Mouse (Mus musculus) lung, postnatal 0 days (tissue): ENCODE results near the gene Olfr920. TPM values are rescaled to one million over a fixed set of nuclear protein-coding genes. Genes with fewer than 3 reads are reported as not detected.

Source experiments
- ATAC-seq: fragments of 200-750 bp; cut with Nextera tagmentation; 2 replicates; pipeline ENCODE4 v1.8.0; 2017; ENCODE audit warnings: moderate library complexity
- DNase-seq: peaks from one replicate; pipeline ENCODE4 v3.0.0-alpha.2; 2016; ENCODE audit warnings: low spot score
- H3K27ac ChIP-seq: fragments of 300-500 bp; sonication (generic); 2 replicates; pipeline ENCODE4 v1.5.1; 2014; ENCODE audit warnings: antibody characterized with exemption, mild to moderate bottlenecking, low read length, mixed read lengths
- H3K27me3 ChIP-seq: fragments of 300-500 bp; sonication (generic); replicated peaks from 2 replicates; pipeline ENCODE4 v1.6.1; 2014; ENCODE audit warnings: low read length, mixed read lengths; ENCODE audit not compliant: insufficient read depth
- H3K36me3 ChIP-seq: fragments of 300-500 bp; sonication (generic); 2 replicates; pipeline ENCODE4 v1.6.1; 2014; ENCODE audit warnings: low read length, mixed read lengths; ENCODE audit not compliant: insufficient read depth
- H3K4me1 ChIP-seq: fragments of 300-500 bp; sonication (generic); 2 replicates; pipeline ENCODE4 v1.6.1; 2014; ENCODE audit warnings: antibody characterized with exemption, low read depth, low read length, mixed read lengths; ENCODE audit not compliant: insufficient read depth
- H3K4me2 ChIP-seq: fragments of 300-500 bp; sonication (generic); replicated peaks from 2 replicates; pipeline ENCODE4 v1.6.1; 2014; ENCODE audit warnings: low read depth, mild to moderate bottlenecking, low read length, moderate library complexity, mixed read lengths
- H3K4me3 ChIP-seq: fragments of 300-500 bp; sonication (generic); 2 replicates; pipeline ENCODE4 v1.5.1; 2014; ENCODE audit warnings: low read depth, low read length
- H3K9ac ChIP-seq: fragments of 300-500 bp; sonication (generic); replicated peaks from 2 replicates; pipeline ENCODE4 v1.6.1; 2014; ENCODE audit warnings: low read depth, mild to moderate bottlenecking
- H3K9me3 ChIP-seq: fragments of 300-500 bp; sonication (generic); 2 replicates; pipeline ENCODE4 v1.6.1; 2016; ENCODE audit warnings: low read length, mixed read lengths
- CTCF ChIP-seq: IDR thresholded peaks from 2 replicates; pipeline ENCODE4 v1.5.1; 2016; ENCODE audit warnings: antibody characterized with exemption, mild to moderate bottlenecking
- EP300 ChIP-seq: IDR thresholded peaks from 2 replicates; pipeline ENCODE4 v1.6.1; 2016; ENCODE audit warnings: antibody characterized with exemption, mild to moderate bottlenecking, control low read depth
- WGBS: fragments of 180-500 bp; shearing (Covaris S2); extraction: QIAGEN DNeasy Blood & Tissue Kit; methylation state at CpG from one replicate; pipeline ENCODE4 v1.1.7; 2014; 5-methylcytosine and 5-hydroxymethylcytosine counted together
- polyA plus RNA-seq: library from polyadenylated mRNA; unstranded; fragments of >200 nt; fragmentation: Nextera tagmentation; extraction: Ambion mirVana; gene quantifications from 2 replicates; pipeline ENCODE4 v1.2.1, GENCODE M21; 2015

Gene Olfr920
- polyA plus RNA-seq, result 0.14 and 0.17 TPM in 2 replicates

DNA sequence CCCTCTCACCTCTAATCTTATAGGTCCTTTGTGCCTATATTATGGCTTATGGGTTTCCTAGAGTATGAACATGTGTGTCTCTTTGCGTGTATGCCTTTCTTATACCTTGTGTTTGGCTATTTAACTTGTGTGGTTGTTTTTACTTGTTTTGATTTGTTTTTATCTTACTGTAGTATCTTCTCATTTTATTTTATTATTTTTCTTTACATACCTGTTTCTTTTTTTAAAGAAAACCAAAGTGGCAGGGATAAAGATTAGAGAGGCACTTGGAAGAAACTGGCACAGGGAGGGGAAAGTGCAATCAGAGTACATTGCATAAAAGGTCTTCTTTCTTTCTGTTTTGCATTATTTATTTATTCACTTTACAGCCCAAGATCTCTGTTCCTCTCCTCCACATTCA lies at the start of gene Olfr920:
TSS of gene Olfr920 (plus strand) at position 301 of the 400 bp plus-strand sequence.
- no peak within 1 kb of the TSS for H3K27ac ChIP-seq
- no peak within 1 kb of the TSS for H3K4me2 ChIP-seq
- no peaks in the 10 kb centered on the region for H3K4me1 ChIP-seq
- no peak within 1 kb of the TSS for H3K4me3 ChIP-seq
- DNase-seq (no peak), ATAC-seq (no peak)
- no peak within 1 kb of the TSS for H3K9ac ChIP-seq
- H3K27me3 ChIP-seq, result no peaks in the 10 kb centered on the region
- no peaks in the 10 kb centered on the region for H3K9me3 ChIP-seq
- WGBS, result 81% methylated on average over 1 of the region's 1 CpGs
- TF ChIP-seq EP300 (no peak), CTCF (no peak)
- no peaks in the 10 kb centered on the region for H3K36me3 ChIP-seq

DNA sequence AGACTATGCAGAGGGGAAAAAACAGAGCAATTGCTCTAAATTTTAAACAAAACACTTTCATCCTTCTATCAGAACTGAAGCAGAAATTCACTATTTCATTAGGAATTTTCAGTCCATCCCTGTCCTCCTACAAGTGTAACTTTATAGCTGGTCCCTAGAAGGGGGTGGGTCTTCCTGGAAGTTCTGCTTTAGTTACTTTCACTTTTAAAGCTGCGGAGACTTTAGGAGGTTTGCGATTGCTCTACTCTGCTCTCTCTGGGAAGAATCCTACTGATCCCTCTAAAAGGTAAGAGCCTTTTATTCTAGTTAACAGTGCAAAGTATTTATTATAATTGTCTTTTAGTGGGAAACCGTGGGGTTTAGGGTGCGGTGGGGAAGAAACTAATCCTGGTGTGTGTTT lies 34.0 kb upstream of the Olfr920 start, which contains the start of gene Vwa5a:
TSS of gene Vwa5a (plus strand) at position 167 of the 400 bp plus-strand sequence.
- peak within 1 kb of the TSS; percentile 62 for H3K4me2 ChIP-seq
- no peak for TF ChIP-seq CTCF
- peak; percentile 62; the same call in 1 of the 2 replicates for TF ChIP-seq EP300
- no peaks in the 10 kb centered on the region for H3K9me3 ChIP-seq
- H3K27me3 ChIP-seq, result no peaks in the 10 kb centered on the region
- peak within 1 kb of the TSS; percentile 62 for H3K9ac ChIP-seq
- ATAC-seq (peak; percentile 90), DNase-seq (peak; percentile 95)
- peak within 1 kb of the TSS; percentile 66 for H3K4me3 ChIP-seq
- H3K27ac ChIP-seq, result peak within 1 kb of the TSS; percentile 91
- H3K4me1 ChIP-seq, result 0 out of 2 replicates have a peak, but pooled peaks cover 7% of the 10 kb centered on the region
- 0 out of 2 replicates have a peak, but pooled peaks cover 2% of the 10 kb centered on the region for H3K36me3 ChIP-seq
- under 1% methylated on average over 4 of the region's 4 CpGs for WGBS

DNA sequence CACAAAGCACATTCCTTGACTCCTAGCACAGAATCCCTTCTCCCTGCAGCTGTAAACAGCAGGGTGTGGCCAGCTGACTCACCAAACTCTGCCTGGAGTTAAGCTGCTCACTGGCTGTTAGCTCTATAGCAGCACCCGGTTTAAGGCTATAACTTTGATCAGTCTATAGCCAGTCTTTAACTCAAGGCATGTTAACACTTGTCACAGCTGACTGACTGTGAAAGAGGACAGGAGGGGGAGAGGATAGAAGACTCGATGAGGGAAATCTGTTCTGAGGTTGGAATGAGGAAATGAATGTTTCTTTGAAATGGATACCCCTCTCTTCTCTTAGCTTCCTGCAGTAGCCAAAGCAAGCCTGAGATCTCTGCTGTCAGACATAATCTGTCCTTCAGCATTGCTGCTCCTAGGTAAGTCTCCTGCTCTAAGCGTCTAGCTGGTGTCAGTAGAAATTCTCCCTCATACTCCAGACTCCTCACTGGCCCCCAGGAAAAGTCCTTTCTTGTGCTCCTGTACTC lies 33.1 kb upstream of the Olfr920 start:
- Histone ChIP-seq H3K4me1 (0 out of 2 replicates have a peak, but pooled peaks cover 7% of the 10 kb centered on the region), H3K27me3 (no peaks in the 10 kb centered on the region), H3K4me2 (peak overlapping the region; percentile 62), H3K27ac (peak overlapping the region; percentile 91), H3K9me3 (no peaks in the 10 kb centered on the region), H3K4me3 (peak overlapping the region; percentile 66), H3K9ac (peak overlapping the region; percentile 62), H3K36me3 (0 out of 2 replicates have a peak, but pooled peaks cover 5% of the 10 kb centered on the region)
- DNase-seq (peak; percentile 71), ATAC-seq (peak; percentile 81)
- 2% methylated on average over 3 of the region's 3 CpGs for WGBS
- TF ChIP-seq CTCF (no peak), EP300 (no peak; the same call in 1 of the 2 replicates)

DNA sequence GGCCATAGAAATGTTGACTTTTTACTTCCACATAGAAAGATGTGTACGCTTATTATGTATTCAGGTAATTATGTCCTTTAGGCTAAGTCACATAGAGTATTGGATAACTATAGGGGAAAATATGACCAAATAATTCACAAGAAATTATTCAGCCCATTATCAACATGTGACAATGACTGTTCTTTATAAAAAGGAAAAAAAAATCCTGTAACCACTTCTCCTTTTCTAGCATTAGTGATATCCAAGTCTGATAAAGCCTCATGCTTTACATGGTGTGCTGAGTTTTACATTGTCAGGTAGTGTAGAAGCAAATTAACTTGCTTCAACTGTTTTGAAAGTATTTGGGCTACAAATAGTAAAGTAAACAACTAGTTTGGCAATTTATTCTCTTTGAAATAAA lies 28.1 kb upstream of the Olfr920 start:
- Histone ChIP-seq H3K27me3 (no peaks in the 10 kb centered on the region), H3K9ac (no peak overlapping the region), H3K36me3 (peaks cover 23% of the 10 kb centered on the region), H3K4me1 (0 out of 2 replicates have a peak, but pooled peaks cover 7% of the 10 kb centered on the region), H3K27ac (no peak overlapping the region), H3K4me3 (no peak overlapping the region), H3K4me2 (no peak overlapping the region), H3K9me3 (no peaks in the 10 kb centered on the region)
- DNase-seq (no peak), ATAC-seq (no peak)
- no peak for TF ChIP-seq EP300
- TF ChIP-seq CTCF, result no peak
- 93% methylated on average over 1 of the region's 1 CpGs for WGBS

DNA sequence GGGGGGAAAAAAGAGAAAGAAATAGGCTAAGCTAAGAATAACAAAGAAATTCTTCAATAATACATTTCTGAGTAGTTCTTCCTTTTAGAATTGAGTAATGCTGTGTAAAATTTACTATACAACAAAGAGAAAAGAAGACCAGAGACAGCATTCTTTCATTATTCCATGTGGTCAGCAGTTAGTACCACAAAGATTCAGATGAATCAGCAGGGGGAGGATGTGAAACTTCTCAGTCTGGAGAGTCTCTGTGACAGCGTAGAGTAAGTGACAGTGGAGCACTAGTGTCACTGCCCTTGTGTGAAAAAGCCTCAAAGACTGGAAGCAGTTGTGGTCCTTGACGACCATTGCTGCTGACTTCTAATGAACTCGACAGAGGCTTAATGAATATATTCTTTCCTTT lies 23.9 kb upstream of the Olfr920 start:
- no peak for TF ChIP-seq EP300
- WGBS, result 84% methylated on average over 3 of the region's 3 CpGs

DNA sequence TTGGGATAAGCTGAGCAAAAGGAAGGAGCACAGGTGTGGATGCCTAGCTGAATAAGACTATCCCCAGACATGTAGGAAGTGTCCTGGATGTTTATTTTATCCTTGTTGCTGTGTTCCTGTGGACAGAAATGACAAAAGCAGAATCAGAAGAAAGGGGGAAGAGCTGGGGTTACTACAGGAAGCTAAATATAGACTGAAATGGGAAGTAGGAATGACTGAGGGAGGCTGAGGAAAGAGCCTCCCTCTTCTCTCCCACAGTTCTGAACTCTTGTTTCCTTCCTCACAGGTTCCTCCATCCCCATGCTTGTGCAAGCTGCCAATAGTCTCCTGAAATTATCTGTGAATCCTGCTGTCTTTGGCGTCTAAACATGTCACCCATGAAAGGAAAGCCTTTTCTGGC lies 10.7 kb upstream of the Olfr920 start:
- H3K9ac ChIP-seq, result no peak overlapping the region
- TF ChIP-seq EP300 (no peak), CTCF (no peak)
- no peak overlapping the region for H3K27ac ChIP-seq
- no peak overlapping the region for H3K4me2 ChIP-seq
- DNase-seq, result no peak
- no peak overlapping the region for H3K4me3 ChIP-seq
- no peaks in the 10 kb centered on the region for H3K27me3 ChIP-seq
- WGBS, result 82% methylated on average over 1 of the region's 1 CpGs
- no peak for ATAC-seq
- peaks cover 33% of the 10 kb centered on the region for H3K36me3 ChIP-seq
- H3K4me1 ChIP-seq, result no peaks in the 10 kb centered on the region
- no peaks in the 10 kb centered on the region for H3K9me3 ChIP-seq

More for the DNA sequence above, 23.9 kb upstream of the Olfr920 start:
- no peaks in the 10 kb centered on the region for H3K9me3 ChIP-seq
- no peaks in the 10 kb centered on the region for H3K27me3 ChIP-seq
- no peaks in the 10 kb centered on the region for H3K4me1 ChIP-seq
- ATAC-seq, result no peak
- no peak overlapping the region for H3K4me3 ChIP-seq
- H3K9ac ChIP-seq, result no peak overlapping the region
- no peak overlapping the region for H3K4me2 ChIP-seq
- no peak overlapping the region for H3K27ac ChIP-seq
- peaks cover 34% of the 10 kb centered on the region for H3K36me3 ChIP-seq
- DNase-seq, result no peak
